Mouse (Mus musculus) brain, adult 10 weeks (tissue): ENCODE results near the gene Cd44. TPM values are rescaled to one million over a fixed set of nuclear protein-coding genes. Genes with fewer than 3 reads are reported as not detected.

Experiments used
- polyA plus RNA-seq: library from polyadenylated mRNA; stranded (reverse); fragments of 350-450 nt; fragmentation: Illumina TruSeq; extraction: RNeasy Lipid Tissue Mini Kit (QIAGEN cat#74804); gene quantifications from one replicate; pipeline ENCODE4 v1.2.3, GENCODE M21; 2015; ENCODE audit warnings: low read depth, low replicate concordance

The Cd44 gene
- 2.6 TPM for polyA plus RNA-seq

GRCm38 (mm10) chr2:102900875-102901827 is at the start of gene Cd44:
TSS of gene Cd44 (minus strand) at chr2:102901665.

Other genes starting within 250 kb of the Cd44 start
- 501 TPM for gene Slc1a2, start 243.0 kb downstream of the Cd44 start, polyA plus RNA-seq
- gene Pdhx, start 171.8 kb upstream of the Cd44 start, polyA plus RNA-seq, result 48.9 TPM
- 38.0 TPM for gene Apip, start 172.0 kb upstream of the Cd44 start, polyA plus RNA-seq